Mouse (Mus musculus): ENCODE results near the gene Itpr1. TPM values are rescaled to one million over a fixed set of nuclear protein-coding genes. Genes with fewer than 3 reads are reported as not detected.

Itpr1 gene
- polyA plus RNA-seq, 2 experiments: 10.7 to 17.1 TPM

DNA sequence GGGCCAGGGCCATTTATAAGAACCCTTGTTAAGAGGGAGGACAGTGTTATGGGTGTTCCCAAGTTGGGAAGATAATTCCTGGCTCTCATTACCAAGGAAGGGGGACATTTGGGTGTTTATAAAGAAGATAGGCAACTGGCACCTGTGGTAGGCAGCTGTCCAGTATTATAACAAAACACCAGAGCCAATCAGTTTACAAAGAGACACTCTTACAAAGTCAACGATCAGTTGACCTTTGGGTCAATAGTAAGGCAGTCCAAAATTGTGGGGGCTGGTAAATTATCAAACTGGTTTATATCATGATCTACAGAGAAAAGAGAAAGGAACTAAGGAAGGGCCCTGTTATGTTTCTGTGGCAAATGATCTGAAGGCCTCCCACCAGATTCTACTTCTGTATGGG is 104.1 kb downstream of the Itpr1 start:
- H3K4me2 ChIP-seq (replicated peaks; ENCODE audit: low read depth, low read length, severe bottlenecking): no peak overlapping the region
- H3K9me3 ChIP-seq (ENCODE audit: control insufficient read depth, low read length): no peaks in the 10 kb centered on the region
- WGBS: 91% methylated on average over 1 of the region's 1 CpGs
- ATAC-seq (ENCODE audit: low FRiP score, low read depth): no peak
- no peak overlapping the region for H3K27ac ChIP-seq (replicated peaks; ENCODE audit: low read depth, low read length)
- TF ChIP-seq POLR2A (IDR thresholded peaks at IDR 0.05; ENCODE audit: borderline replicate concordance, extremely low read depth, insufficient read depth, insufficient read length): no peak
- H3K36me3 ChIP-seq (ENCODE audit: control insufficient read depth, insufficient read depth, low read length): no peaks in the 10 kb centered on the region
- no peak for DNase-seq (ENCODE audit: low spot score)
- H3K9ac ChIP-seq (ENCODE audit: low read depth, low read length, severe bottlenecking): no peak overlapping the region
- H3K4me1 ChIP-seq (ENCODE audit: control insufficient read depth, insufficient read depth, low read length): peaks cover 5% of the 10 kb centered on the region
- no peak overlapping the region for H3K4me3 ChIP-seq (replicated peaks; ENCODE audit: low read length)
- H3K27me3 ChIP-seq (ENCODE audit: control insufficient read depth, insufficient read depth, low read length): no peaks in the 10 kb centered on the region

DNA sequence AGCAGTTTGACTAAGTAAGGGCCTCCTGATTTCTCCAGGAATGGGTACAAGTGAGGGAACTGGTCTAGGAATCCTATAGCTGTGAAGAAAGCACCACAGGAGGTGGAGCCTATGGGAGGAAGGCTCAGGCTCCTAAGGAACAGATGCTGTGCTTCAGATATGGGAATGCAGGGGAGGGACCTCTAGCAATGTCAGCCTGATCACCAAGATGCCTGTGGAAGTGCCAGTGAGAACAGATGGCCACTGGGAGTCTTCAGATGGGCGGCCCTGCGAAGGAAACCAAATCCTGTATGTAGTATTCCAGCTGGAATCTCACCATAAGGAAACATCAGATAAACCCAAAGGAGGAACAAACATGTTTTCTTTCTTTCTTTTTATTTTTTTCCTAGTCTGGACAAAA is 108.8 kb downstream of the Itpr1 start:
- Histone ChIP-seq H3K4me3 (replicated peaks; ENCODE audit: low read length) (no peak overlapping the region), H3K27ac (replicated peaks; ENCODE audit: low read depth, low read length) (no peak overlapping the region), H3K4me2 (replicated peaks; ENCODE audit: low read depth, low read length, severe bottlenecking) (no peak overlapping the region), H3K4me1 (ENCODE audit: control insufficient read depth, insufficient read depth, low read length) (peaks cover 5% of the 10 kb centered on the region), H3K9me3 (ENCODE audit: control insufficient read depth, low read length) (no peaks in the 10 kb centered on the region), H3K9ac (ENCODE audit: low read depth, low read length, severe bottlenecking) (no peak overlapping the region), H3K36me3 (ENCODE audit: control insufficient read depth, insufficient read depth, low read length) (no peaks in the 10 kb centered on the region), H3K27me3 (ENCODE audit: control insufficient read depth, insufficient read depth, low read length) (no peaks in the 10 kb centered on the region)
- ATAC-seq (ENCODE audit: low FRiP score, low read depth) (no peak), DNase-seq (ENCODE audit: low spot score) (no peak)
- no peak for TF ChIP-seq POLR2A (IDR thresholded peaks at IDR 0.05; ENCODE audit: borderline replicate concordance, extremely low read depth, insufficient read depth, insufficient read length)
- 60% methylated on average over 2 of the region's 2 CpGs for WGBS

DNA sequence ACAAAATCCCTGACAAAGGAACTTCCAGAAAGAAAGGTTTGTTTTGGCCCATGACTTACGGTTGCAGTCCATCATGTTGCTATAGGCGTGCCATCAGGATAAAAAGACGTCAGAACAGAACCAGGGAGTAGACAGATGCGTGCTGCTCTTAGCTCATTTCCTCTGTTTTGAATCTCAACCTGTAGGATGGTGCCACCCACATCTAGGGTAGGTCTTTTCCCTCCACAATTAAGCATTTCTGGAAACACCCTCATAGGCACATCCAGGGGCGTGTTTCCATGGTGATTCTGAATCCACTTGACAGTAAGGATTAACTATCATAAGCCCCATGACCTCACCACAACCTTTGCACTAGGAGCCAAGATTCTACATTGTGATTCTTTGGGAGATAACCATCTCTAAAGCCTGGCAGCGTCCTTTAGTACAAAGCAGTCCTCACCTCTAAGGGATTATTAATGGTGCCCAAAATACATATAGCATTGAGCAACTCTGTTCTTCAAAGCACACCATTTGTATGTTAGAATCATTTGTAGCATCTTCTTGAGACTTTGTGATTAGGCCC is 111.6 kb downstream of the Itpr1 start:
- Histone ChIP-seq H3K36me3 (ENCODE audit: control insufficient read depth, insufficient read depth, low read length) (no peaks in the 10 kb centered on the region), H3K9me3 (ENCODE audit: control insufficient read depth, low read length) (no peaks in the 10 kb centered on the region), H3K9ac (ENCODE audit: low read depth, low read length, severe bottlenecking) (no peak overlapping the region), H3K27ac (replicated peaks; ENCODE audit: low read depth, low read length) (no peak overlapping the region), H3K4me1 (ENCODE audit: control insufficient read depth, insufficient read depth, low read length) (peaks cover 5% of the 10 kb centered on the region), H3K4me3 (replicated peaks; ENCODE audit: low read length) (no peak overlapping the region), H3K27me3 (ENCODE audit: control insufficient read depth, insufficient read depth, low read length) (no peaks in the 10 kb centered on the region), H3K4me2 (replicated peaks; ENCODE audit: low read depth, low read length, severe bottlenecking) (no peak overlapping the region)
- DNase-seq (ENCODE audit: low spot score) (no peak), ATAC-seq (ENCODE audit: low FRiP score, low read depth) (no peak)
- no peak for TF ChIP-seq POLR2A (IDR thresholded peaks at IDR 0.05; ENCODE audit: borderline replicate concordance, extremely low read depth, insufficient read depth, insufficient read length)
- 88% methylated on average over 6 of the region's 6 CpGs for WGBS

DNA sequence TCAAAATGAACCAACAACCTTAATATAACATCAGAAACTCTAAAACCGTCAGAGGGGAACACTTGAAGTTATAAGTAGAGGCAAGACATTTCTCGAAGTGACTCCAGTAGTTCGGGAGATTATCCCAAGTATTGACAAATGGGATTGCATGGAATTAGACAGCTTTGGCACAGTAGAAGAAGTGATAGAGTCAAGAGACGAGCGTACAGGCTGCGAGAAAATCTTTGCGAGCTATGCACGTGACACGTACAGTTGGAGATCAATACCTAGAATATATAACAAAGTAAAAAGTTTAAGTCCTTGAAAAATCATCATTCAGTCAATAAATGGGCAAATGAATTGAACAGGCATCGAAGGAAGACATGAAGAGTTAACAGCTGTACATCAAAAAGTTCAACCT is 112.5 kb downstream of the Itpr1 start:
- no peak for ATAC-seq (ENCODE audit: low FRiP score, low read depth)
- no peak for TF ChIP-seq POLR2A (IDR thresholded peaks at IDR 0.05; ENCODE audit: borderline replicate concordance, extremely low read depth, insufficient read depth, insufficient read length)

DNA sequence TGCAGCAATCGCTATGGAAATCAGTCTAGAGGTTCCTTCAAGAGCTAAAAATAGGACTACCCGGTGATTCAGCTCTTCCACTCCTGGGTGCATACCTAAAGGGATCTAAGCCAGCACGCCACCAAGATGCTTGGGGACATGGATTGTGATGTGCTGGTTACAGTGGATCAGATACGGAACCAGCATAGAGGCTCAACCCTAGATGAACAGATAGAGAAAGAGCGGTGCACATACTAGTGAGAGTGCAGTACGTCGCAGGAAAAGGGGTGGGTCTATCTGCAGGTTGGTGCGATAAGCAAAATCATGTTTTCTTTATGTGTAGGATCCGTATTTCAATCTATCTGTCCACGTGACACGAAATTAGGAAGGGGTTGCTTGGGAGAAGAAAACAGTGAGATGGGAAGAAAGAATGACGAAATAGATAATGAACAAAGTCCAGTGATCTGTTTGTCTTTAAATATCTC is 113.1 kb downstream of the Itpr1 start:
- Histone ChIP-seq H3K9ac (ENCODE audit: low read depth, low read length, severe bottlenecking) (no peak overlapping the region), H3K27ac (replicated peaks; ENCODE audit: low read depth, low read length) (no peak overlapping the region), H3K36me3 (ENCODE audit: control insufficient read depth, insufficient read depth, low read length) (no peaks in the 10 kb centered on the region), H3K4me3 (replicated peaks; ENCODE audit: low read length) (no peak overlapping the region), H3K27me3 (ENCODE audit: control insufficient read depth, insufficient read depth, low read length) (no peaks in the 10 kb centered on the region), H3K4me2 (replicated peaks; ENCODE audit: low read depth, low read length, severe bottlenecking) (no peak overlapping the region), H3K4me1 (ENCODE audit: control insufficient read depth, insufficient read depth, low read length) (peaks cover 5% of the 10 kb centered on the region), H3K9me3 (ENCODE audit: control insufficient read depth, low read length) (no peaks in the 10 kb centered on the region)
- no peak for DNase-seq (ENCODE audit: low spot score)
- WGBS: 90% methylated on average over 12 of the region's 12 CpGs
- TF ChIP-seq POLR2A (IDR thresholded peaks at IDR 0.05; ENCODE audit: borderline replicate concordance, extremely low read depth, insufficient read depth, insufficient read length): no peak
- ATAC-seq (ENCODE audit: low FRiP score, low read depth): no peak

More for the DNA sequence above, 112.5 kb downstream of the Itpr1 start:
- WGBS: 92% methylated on average over 10 of the region's 10 CpGs
- H3K27me3 ChIP-seq (ENCODE audit: control insufficient read depth, insufficient read depth, low read length): no peaks in the 10 kb centered on the region
- no peak overlapping the region for H3K27ac ChIP-seq (replicated peaks; ENCODE audit: low read depth, low read length)
- no peak overlapping the region for H3K9ac ChIP-seq (ENCODE audit: low read depth, low read length, severe bottlenecking)
- H3K36me3 ChIP-seq (ENCODE audit: control insufficient read depth, insufficient read depth, low read length): no peaks in the 10 kb centered on the region
- H3K4me1 ChIP-seq (ENCODE audit: control insufficient read depth, insufficient read depth, low read length): peaks cover 5% of the 10 kb centered on the region
- H3K4me3 ChIP-seq (replicated peaks; ENCODE audit: low read length): no peak overlapping the region
- no peak overlapping the region for H3K4me2 ChIP-seq (replicated peaks; ENCODE audit: low read depth, low read length, severe bottlenecking)
- DNase-seq (ENCODE audit: low spot score): no peak
- H3K9me3 ChIP-seq (ENCODE audit: control insufficient read depth, low read length): no peaks in the 10 kb centered on the region
